Mouse (Mus musculus) CH12.LX (cell line): ENCODE measurements around the gene Gm5431. TPM values are rescaled to one million over a fixed set of nuclear protein-coding genes. Genes with fewer than 3 reads are reported as not detected.
"Not testable (repeated sequence)": the region's sequence is repeated elsewhere in the genome, so short reads cannot be mapped to it uniquely, and the experiment has no call there.

Experiments used
- DNase-seq: peaks from one replicate; pipeline ENCODE4 v3.0.0-alpha.2; 2013; ENCODE audit errors: extremely low read depth
- H3K27ac ChIP-seq: 2 replicates; pipeline ENCODE4 v1.5.1; 2012; ENCODE audit warnings: low read depth, mild to moderate bottlenecking, control low read depth, moderate library complexity; ENCODE audit not compliant: insufficient read depth
- H3K27me3 ChIP-seq: replicated peaks from 2 replicates; pipeline ENCODE3; 2012; ENCODE audit warnings: inconsistent platforms
- H3K36me3 ChIP-seq, 2 experiments: replicated peaks in 1 of 2; 2 replicates each; pipeline versions ENCODE3 to v1.6.1; 2012; ENCODE audit warnings: inconsistent platforms in 1 of 2, low read length in 1 of 2, mild to moderate bottlenecking in 1 of 2, mixed read lengths in 1 of 2, moderate library complexity in 1 of 2; ENCODE audit not compliant: control insufficient read depth in 1 of 2, insufficient read depth in 1 of 2
- H3K4me1 ChIP-seq, 2 experiments: 2 replicates each; pipeline ENCODE4 v1.6.1; 2012; ENCODE audit warnings: inconsistent platforms in 1 of 2, moderate library complexity in 1 of 2; ENCODE audit not compliant: insufficient read depth in 2 of 2, control insufficient read depth in 1 of 2
- H3K4me2 ChIP-seq: 2 replicates; pipeline ENCODE4 v1.6.1; 2012; ENCODE audit warnings: low read depth, mild to moderate bottlenecking, control low read depth; ENCODE audit not compliant: poor library complexity, insufficient read depth, severe bottlenecking
- H3K4me3 ChIP-seq, 3 experiments: fragments of 150-350 bp in 1 of 3; sonication (generic) in 1 of 3; replicated peaks in 1 of 3; 2 replicates each; pipeline versions ENCODE3 to v1.5.1; 2011 to 2012; ENCODE audit warnings: low read depth in 2 of 3, low read length in 2 of 3, mild to moderate bottlenecking in 2 of 3, moderate library complexity in 2 of 3, control low read depth in 1 of 3, improper control_type of control experiment in 1 of 3, inconsistent platforms in 1 of 3, mixed read lengths in 1 of 3; ENCODE audit not compliant: poor library complexity in 1 of 3
- H3K79me2 ChIP-seq: replicated peaks from 2 replicates; pipeline ENCODE4 v1.6.1; 2012; ENCODE audit warnings: mild to moderate bottlenecking, moderate library complexity; ENCODE audit not compliant: control insufficient read depth, poor library complexity, insufficient read depth, severe bottlenecking; ENCODE audit errors: extremely low read depth
- H3K9ac ChIP-seq: 2 replicates; pipeline ENCODE4 v1.6.1; 2012; ENCODE audit warnings: low read depth, mild to moderate bottlenecking, control low read depth, moderate library complexity; ENCODE audit not compliant: insufficient read depth
- H3K9me3 ChIP-seq: replicated peaks from 2 replicates; pipeline ENCODE3; 2012; ENCODE audit warnings: low read length, inconsistent platforms, mixed read lengths
- BHLHE40 ChIP-seq: IDR thresholded peaks from 2 replicates; pipeline ENCODE4 v1.6.1; 2011; ENCODE audit warnings: mild to moderate bottlenecking, low read depth, low read length, improper control_type of control experiment
- CHD1 ChIP-seq: IDR thresholded peaks from 2 replicates; pipeline ENCODE4 v1.6.1; 2012; ENCODE audit warnings: low read depth, low read length, improper control_type of control experiment, inconsistent platforms
- CHD2 ChIP-seq: IDR thresholded peaks from 2 replicates; pipeline ENCODE4 v1.6.1; 2011; ENCODE audit warnings: low read length, improper control_type of control experiment
- CTCF ChIP-seq, 2 experiments: IDR thresholded peaks in 1 of 2; conservative IDR thresholded peaks in 1 of 2; 2 replicates each; pipeline ENCODE4 v1.5.1; 2011 to 2012; ENCODE audit warnings: low read depth in 2 of 2, low read length in 2 of 2, improper control_type of control experiment in 1 of 2, inconsistent platforms in 1 of 2, mild to moderate bottlenecking in 1 of 2, moderate library complexity in 1 of 2
- E2F4 ChIP-seq: IDR thresholded peaks from 2 replicates; pipeline ENCODE4 v1.6.1; 2011; ENCODE audit warnings: low read depth, low read length, improper control_type of control experiment; ENCODE audit not compliant: insufficient replicate concordance
- EP300 ChIP-seq: IDR thresholded peaks from 2 replicates; pipeline ENCODE4 v1.6.1; 2011; ENCODE audit warnings: low read length, improper control_type of control experiment
- ETS1 ChIP-seq: conservative IDR thresholded peaks from 2 replicates; pipeline ENCODE4 v1.6.1; 2012; ENCODE audit warnings: low read depth, mild to moderate bottlenecking, inconsistent platforms, low read length, improper control_type of control experiment, moderate library complexity
- GABPA ChIP-seq: IDR thresholded peaks from 2 replicates; pipeline ENCODE4 v1.6.1; 2012; ENCODE audit warnings: low read depth, low read length, improper control_type of control experiment, inconsistent platforms; ENCODE audit not compliant: insufficient replicate concordance
- IRF4 ChIP-seq: IDR thresholded peaks from 2 replicates; pipeline ENCODE4 v1.6.1; 2014; ENCODE audit warnings: low read depth, mild to moderate bottlenecking, inconsistent platforms, low read length, improper control_type of control experiment
- MAFK ChIP-seq: IDR thresholded peaks from 2 replicates; pipeline ENCODE4 v1.6.1; 2011; ENCODE audit warnings: low read length, improper control_type of control experiment; ENCODE audit not compliant: insufficient replicate concordance
- MAX ChIP-seq: IDR thresholded peaks from 2 replicates; pipeline ENCODE4 v1.6.1; 2011; ENCODE audit warnings: low read length, improper control_type of control experiment
- MAZ ChIP-seq: IDR thresholded peaks from 2 replicates; pipeline ENCODE4 v1.6.1; 2012; ENCODE audit warnings: low read depth, mild to moderate bottlenecking, inconsistent platforms, low read length, improper control_type of control experiment, moderate library complexity
- MEF2A ChIP-seq: IDR thresholded peaks from 2 replicates; pipeline ENCODE4 v1.6.1; 2014; ENCODE audit warnings: low read depth, mild to moderate bottlenecking, inconsistent platforms, low read length, improper control_type of control experiment, borderline replicate concordance
- NELFE ChIP-seq: IDR thresholded peaks from 2 replicates; pipeline ENCODE4 v1.6.1; 2011; ENCODE audit warnings: low read depth, low read length, improper control_type of control experiment
- NRF1 ChIP-seq: IDR thresholded peaks from 2 replicates; pipeline ENCODE4 v1.6.1; 2014; ENCODE audit warnings: low read depth, mild to moderate bottlenecking, inconsistent platforms, low read length, improper control_type of control experiment, moderate library complexity
- POLR2A ChIP-seq: IDR thresholded peaks from 2 replicates; pipeline ENCODE4 v1.6.1; 2011; ENCODE audit warnings: low read depth, mild to moderate bottlenecking, improper control_type of control experiment, low read length
- RCOR1 ChIP-seq: conservative IDR thresholded peaks from 2 replicates; pipeline ENCODE4 v1.6.1; 2012; ENCODE audit warnings: low read depth, mild to moderate bottlenecking, inconsistent platforms, low read length, improper control_type of control experiment
- SIN3A ChIP-seq: IDR thresholded peaks from 2 replicates; pipeline ENCODE4 v1.6.1; 2012; ENCODE audit warnings: low read length, improper control_type of control experiment, inconsistent platforms
- TCF12 ChIP-seq: IDR thresholded peaks from 2 replicates; pipeline ENCODE4 v1.6.1; 2014; ENCODE audit warnings: low read depth, mild to moderate bottlenecking, inconsistent platforms, low read length, improper control_type of control experiment
- UBTF ChIP-seq: IDR thresholded peaks from 2 replicates; pipeline ENCODE4 v1.6.1; 2012; ENCODE audit warnings: low read depth, mild to moderate bottlenecking, inconsistent platforms, low read length, improper control_type of control experiment, moderate library complexity
- USF2 ChIP-seq: conservative IDR thresholded peaks from 2 replicates; pipeline ENCODE4 v1.6.1; 2011; ENCODE audit warnings: low read depth, low read length, improper control_type of control experiment
- ZC3H11A ChIP-seq: IDR thresholded peaks from 2 replicates; pipeline ENCODE4 v1.6.1; 2012; ENCODE audit warnings: low read depth, mild to moderate bottlenecking, inconsistent platforms, low read length, improper control_type of control experiment
- ZMIZ1 ChIP-seq: IDR thresholded peaks from 2 replicates; pipeline ENCODE4 v1.6.1; 2012; ENCODE audit warnings: low read depth, mild to moderate bottlenecking, inconsistent platforms, low read length, improper control_type of control experiment
- ZNF384 ChIP-seq: IDR thresholded peaks from 2 replicates; pipeline ENCODE4 v1.6.1; 2012; ENCODE audit warnings: low read depth, low read length, improper control_type of control experiment, inconsistent platforms
- dilution Hi-C: fragments of 300-500 bp; cut with MboI; formaldehyde crosslinking; loops from 2 replicates; pipeline ENCODE4 v1.14.3; 2020; ENCODE audit warnings: low sequenced_read_pairs; ENCODE audit not compliant: extremely low pct_unique_long_range_greater_than_20kb, extremely low pct_ligation_motif_present
- in situ Hi-C: fragments of 300-500 bp; cut with MboI; formaldehyde crosslinking; loops from 3 replicates; pipeline ENCODE4 v1.14.3; 2019; ENCODE audit warnings: low sequenced_read_pairs, low pct_ligation_motif_present, low pct_unique_long_range_greater_than_20kb, mixed read lengths
- polyA plus RNA-seq: library from polyadenylated mRNA; unstranded; fragments of >175 nt; gene quantifications from 2 replicates; pipeline ENCODE4 v1.2.1, GENCODE M21; 2012; ENCODE audit warnings: low read depth; ENCODE audit not compliant: insufficient read length
- total RNA-seq, 2 experiments: library from RNA; depleted of rRNA; stranded (reverse); fragments of 300-350 nt in 1 of 2; fragments of >200 nt in 1 of 2; gene quantifications; 2 replicates each; pipeline ENCODE4 v1.2.3; 2012 to 2014

The Gm5431 gene
- total RNA-seq (2012; rRNA removed) (0.89 and 0.97 TPM in 2 replicates), total RNA-seq (2014; rRNA removed) (1.7 and 2.0 TPM in 2 replicates), polyA plus RNA-seq (3.1 and 4.9 TPM in 2 replicates)

GRCm38 (mm10) chr11:48902021-48902420 lies at the start of gene Gm5431:
Gm5431 (minus strand) TSS chr11:48902214.
- H3K27ac ChIP-seq = peak within 1 kb of the TSS; percentile 94

GRCm38 (mm10) chr11:48946090-48946489 lies 44.1 kb upstream of the Gm5431 start, which contains the start of gene Psme2b:
Psme2b (minus strand) TSS chr11:48946190.
- in situ Hi-C loops, H3K4me3 ChIP-seq, dilution Hi-C loops: not testable (repeated sequence)

More at GRCm38 (mm10) chr11:48902021-48902420, at the start of gene Gm5431:
- no peaks in the 10 kb centered on the region for H3K79me2 ChIP-seq
- no peak for TF ChIP-seq CTCF (conservative IDR thresholded peaks at IDR 0.05 in 1 of 2, IDR thresholded peaks at IDR 0.05 in 1 of 2; ENCODE audit: low read depth in 2 of 2, low read length in 2 of 2)
- no peak for TF ChIP-seq ZC3H11A
- no peak for TF ChIP-seq E2F4
- TF ChIP-seq BHLHE40 = 0 out of 2 replicates have a peak, but pooled peaks have one; percentile 9
- TF ChIP-seq MAX = no peak
- no peak for TF ChIP-seq TCF12
- TF ChIP-seq NRF1 = no peak
- no peak for TF ChIP-seq MAZ
- no peak for TF ChIP-seq UBTF
- TF ChIP-seq USF2 = no peak
- TF ChIP-seq GABPA = no peak
- TF ChIP-seq ZNF384 = no peak
- 0 out of 2 replicates have a peak, but pooled peaks have one; percentile 52 for TF ChIP-seq CHD2
- peak; percentile 80 for TF ChIP-seq ETS1
- peak; percentile 94 for TF ChIP-seq SIN3A
- TF ChIP-seq IRF4 = peak; percentile 84
- TF ChIP-seq POLR2A = no peak
- peak; percentile 84 for TF ChIP-seq EP300
- no peak for TF ChIP-seq NELFE
- no peak; the same call in 1 of the 2 replicates for TF ChIP-seq ZMIZ1
- peak; percentile 71; the same call in 1 of the 2 replicates for TF ChIP-seq MAFK
- TF ChIP-seq CHD1 = no peak; the same call in 1 of the 2 replicates
- TF ChIP-seq MEF2A = peak; percentile 70; the same call in 1 of the 2 replicates
- TF ChIP-seq RCOR1 = no peak
- H3K9me3 ChIP-seq = no peaks in the 10 kb centered on the region
- peak within 1 kb of the TSS; percentile 62 for H3K9ac ChIP-seq
- H3K36me3 ChIP-seq = no peaks in the 10 kb centered on the region
- peak; percentile 57 for DNase-seq
- dilution Hi-C loops = no loop called here
- H3K27me3 ChIP-seq = no peaks in the 10 kb centered on the region
- H3K4me1 ChIP-seq = peaks cover 22 to 62% of the 10 kb centered on the region in 2 experiments
- in situ Hi-C loops = no loop called here
- H3K4me2 ChIP-seq = peak within 1 kb of the TSS; percentile 100
- peak within 1 kb of the TSS; percentile 27 to 68 (median 38) for H3K4me3 ChIP-seq

GRCm38 (mm10) chr11:48939286-48939685 lies 37.3 kb upstream of the Gm5431 start:
- dilution Hi-C loops, H3K27ac ChIP-seq, H3K36me3 ChIP-seq, H3K4me3 ChIP-seq, H3K4me2 ChIP-seq, in situ Hi-C loops, H3K4me1 ChIP-seq, H3K27me3 ChIP-seq, DNase-seq, H3K9me3 ChIP-seq, H3K9ac ChIP-seq, H3K79me2 ChIP-seq: not testable (repeated sequence)

More at GRCm38 (mm10) chr11:48946090-48946489, 44.1 kb upstream of the Gm5431 start, which contains the start of gene Psme2b:
- not testable (repeated sequence) for H3K79me2 ChIP-seq, H3K4me2 ChIP-seq, DNase-seq, H3K9ac ChIP-seq, H3K27ac ChIP-seq, H3K36me3 ChIP-seq, H3K4me1 ChIP-seq, H3K27me3 ChIP-seq, H3K9me3 ChIP-seq
